Mouse (Mus musculus) lung, adult 2 months (tissue): ENCODE results near the gene Prmt1. TPM values are rescaled to one million over a fixed set of nuclear protein-coding genes. Genes with fewer than 3 reads are reported as not detected.

Source experiments
- DNase-seq: peaks from one replicate; pipeline ENCODE4 v3.0.0; 2022
- H3K4me1 ChIP-seq: fragments of 200-500 bp; 2 replicates; pipeline ENCODE4 v1.6.1; 2011; ENCODE audit warnings: low read length; ENCODE audit not compliant: control insufficient read depth, insufficient read depth
- H3K4me3 ChIP-seq: fragments of 200-500 bp; replicated peaks from 2 replicates; pipeline ENCODE3; 2011; ENCODE audit warnings: low read depth, mild to moderate bottlenecking, control low read depth, low read length; ENCODE audit errors: extremely low read depth
- CTCF ChIP-seq: fragments of 200-500 bp; IDR thresholded peaks from 2 replicates; pipeline ENCODE4 v1.5.1; 2011; ENCODE audit warnings: mild to moderate bottlenecking, low read length, control low read depth; ENCODE audit not compliant: insufficient read depth
- POLR2A ChIP-seq: fragments of 200-500 bp; IDR thresholded peaks from 2 replicates; pipeline ENCODE4 v1.6.1; 2011; ENCODE audit warnings: low read depth, mild to moderate bottlenecking, control low read depth, low read length, borderline replicate concordance; ENCODE audit errors: extremely low read depth
- WGBS: fragments of 180-500 bp; shearing (Covaris S2); methylation state at CpG from one replicate; pipeline ENCODE4 v1.1.7; 2018; 5-methylcytosine and 5-hydroxymethylcytosine counted together
- polyA plus RNA-seq: library from polyadenylated mRNA; depleted of rRNA; stranded (reverse); fragments of >200 nt; gene quantifications from 2 replicates; pipeline ENCODE4 v1.2.3, GENCODE M21; 2012

Prmt1 gene
- polyA plus RNA-seq, 1 experiment: 97.7 TPM

- 90% methylated on average over 16 of the region's 16 CpGs for WGBS
- no peaks in the 10 kb centered on the region; the same call in 1 of the 2 replicates for H3K4me1 ChIP-seq
- no peak for TF ChIP-seq POLR2A
- no peak for DNase-seq
- no peak overlapping the region for H3K4me3 ChIP-seq
Measured at GRCm38 (mm10) chr7:45013366-45014095, 27.2 kb upstream of the Prmt1 start.

GRCm38 (mm10) chr7:45012824-45013223 lies 26.5 kb upstream of the Prmt1 start:
- no peak for TF ChIP-seq POLR2A
- TF ChIP-seq CTCF: no peak
- no peak for DNase-seq
- H3K4me1 ChIP-seq: no peaks in the 10 kb centered on the region; the same call in 1 of the 2 replicates
- WGBS: 89% methylated on average over 4 of the region's 4 CpGs
- H3K4me3 ChIP-seq: no peak overlapping the region

- Histone ChIP-seq H3K4me1 (no peaks in the 10 kb centered on the region; the same call in 1 of the 2 replicates), H3K4me3 (no peak overlapping the region)
- DNase-seq: no peak
- TF ChIP-seq CTCF: no peak
- no peak for TF ChIP-seq POLR2A
- WGBS: 95% methylated on average over 6 of the region's 6 CpGs
Measured at GRCm38 (mm10) chr7:45012011-45012410, 25.6 kb upstream of the Prmt1 start.

GRCm38 (mm10) chr7:45008411-45008810 lies 22.0 kb upstream of the Prmt1 start:
- Histone ChIP-seq H3K4me1 (no peaks in the 10 kb centered on the region), H3K4me3 (no peak overlapping the region)
- WGBS: 95% methylated on average over 19 of the region's 19 CpGs
- TF ChIP-seq POLR2A: no peak
- no peak for DNase-seq

- no peak for DNase-seq
- Histone ChIP-seq H3K4me1 (no peaks in the 10 kb centered on the region), H3K4me3 (no peak overlapping the region)
- TF ChIP-seq CTCF (no peak), POLR2A (no peak)
- WGBS: 94% methylated on average over 30 of the region's 30 CpGs
Measured at GRCm38 (mm10) chr7:45007846-45008245, 21.5 kb upstream of the Prmt1 start.

GRCm38 (mm10) chr7:45007141-45007540 lies 20.8 kb upstream of the Prmt1 start:
- 95% methylated on average over 29 of the region's 29 CpGs for WGBS
- no peak overlapping the region for H3K4me3 ChIP-seq
- no peak for TF ChIP-seq CTCF
- TF ChIP-seq POLR2A: no peak
- DNase-seq: no peak
- no peaks in the 10 kb centered on the region for H3K4me1 ChIP-seq

- TF ChIP-seq CTCF: no peak
- TF ChIP-seq POLR2A: no peak
- no peak overlapping the region for H3K4me3 ChIP-seq
- DNase-seq: no peak
- no peaks in the 10 kb centered on the region for H3K4me1 ChIP-seq
- WGBS: 92% methylated on average over 12 of the region's 12 CpGs
Measured at GRCm38 (mm10) chr7:45006503-45006902, 20.1 kb upstream of the Prmt1 start.

- H3K4me3 ChIP-seq: no peak overlapping the region
- 76% methylated on average over 6 of the region's 6 CpGs for WGBS
- no peak for TF ChIP-seq CTCF
- no peak for TF ChIP-seq POLR2A
- DNase-seq: no peak
- H3K4me1 ChIP-seq: no peaks in the 10 kb centered on the region
Measured at GRCm38 (mm10) chr7:45005321-45005992, 19.1 kb upstream of the Prmt1 start.

- Histone ChIP-seq H3K4me3 (no peak overlapping the region), H3K4me1 (peaks cover 4% of the 10 kb centered on the region; the same call in 1 of the 2 replicates)
- no peak for DNase-seq
- WGBS: 42% methylated on average over 3 of the region's 3 CpGs
- TF ChIP-seq CTCF (no peak), POLR2A (no peak)
Measured at GRCm38 (mm10) chr7:45004546-45004945, 18.2 kb upstream of the Prmt1 start.

GRCm38 (mm10) chr7:45002440-45002839 lies 16.1 kb upstream of the Prmt1 start:
- no peak for DNase-seq
- WGBS: 72% methylated on average over 7 of the region's 7 CpGs
- Histone ChIP-seq H3K4me3 (no peak overlapping the region), H3K4me1 (peaks cover 8% of the 10 kb centered on the region; the same call in 1 of the 2 replicates)
- no peak for TF ChIP-seq CTCF
- TF ChIP-seq POLR2A: no peak
